ENCODE assay signal across 31 mouse cellular contexts in genomic region chr17:10454406-10454805, GRCm38 (mm10).
DNase-seq lines count a peak whose midpoint lies in the region; ATAC-seq and TF ChIP-seq lines count a peak whose summit lies in the region.
"Had no signal": no experiment of that assay in that cellular context is flagged by ENCODE, and none has a peak within 500 bp of the region (broad histone marks: within the 10 kb centered on the region; RNA-seq: fewer than 3 reads in every experiment).

No protein-coding gene starts in this region.

- peaks cover 1% of the 10 kb centered on the region; the same call in 1 of the 2 replicates for H3K4me1 ChIP-seq in cortical plate, adult 2 months (ENCODE audit: control insufficient read depth, insufficient read depth, low read length)
- H3K4me1 ChIP-seq: intestine, embryonic 15.5 days; stomach, embryonic 15.5 days had no signal

- ATAC-seq in cerebellum, adult (ENCODE audit: insufficient number of reproducible peaks, low FRiP score, low TSS enrichment): no peak
- ATAC-seq: forebrain, embryonic 14.5 days; hindbrain, postnatal 0 days; intestine, embryonic 15.5 days; midbrain, embryonic 13.5 days; Patski had no signal

- DNase-seq in cerebellum, adult 9-11 months: peak; percentile 29
- DNase-seq in layer of hippocampus, adult 11-12 months (ENCODE audit: low spot score): peak; percentile 65
- DNase-seq in layer of hippocampus, postnatal 36 days: no peak
- peak in 1 of 2 experiments; percentile 20 for DNase-seq in left cerebral cortex, adult 2 months (ENCODE audit: extremely low spot score in 1 of 2, low spot score in 2 of 2)
- no peak for DNase-seq in left cerebral cortex, adult 18-20 months (ENCODE audit: low spot score in 2 of 2)
- no peak for DNase-seq in adrenal gland, adult (ENCODE audit: inconsistent age in 2 of 2, low spot score in 1 of 2)
- DNase-seq: adrenal gland, postnatal 25 days; cerebellum, postnatal 14 days; gastrocnemius, postnatal 14 days; heart, postnatal 36 days; kidney, adult 2 months; kidney, postnatal 36 days; liver; lung, adult 2 months; lung, postnatal 10 days; right cerebral cortex, postnatal 25 days; thymus, postnatal 14 days had no signal

- intact Hi-C loops in left cerebral cortex, adult 2 months (cut with DNase I): no loop called here

- no peak for TF ChIP-seq POLR2A in cortical plate, adult 2 months (IDR thresholded peaks at IDR 0.05; ENCODE audit: extremely low read depth, insufficient read depth, low read length)

- H3K4me3 ChIP-seq in left cerebral cortex, adult 2 months: no peak overlapping the region
- H3K4me3 ChIP-seq in cortical plate, adult 2 months (ENCODE audit: insufficient read depth, low read length): no peak overlapping the region
- H3K4me3 ChIP-seq: heart, embryonic 10.5 days; heart, embryonic 15.5 days; hindbrain, embryonic 12.5 days; intestine, embryonic 15.5 days; midbrain, embryonic 13.5 days; neural tube, embryonic 13.5 days; stomach, embryonic 15.5 days had no signal

- peak overlapping the region; percentile 55 for H3K27ac ChIP-seq in left cerebral cortex, adult 2 months
- peak overlapping the region; percentile 84 for H3K27ac ChIP-seq in cortical plate, adult 2 months (ENCODE audit: insufficient read depth, low read length)
- H3K27ac ChIP-seq: heart, embryonic 10.5 days; heart, embryonic 15.5 days; hindbrain, embryonic 12.5 days; hindbrain, postnatal 0 days; intestine, embryonic 15.5 days; liver, embryonic 14.5 days; macrophage; midbrain, embryonic 13.5 days; neural tube, embryonic 13.5 days; stomach, embryonic 15.5 days had no signal

- TF ChIP-seq CTCF in left cerebral cortex, adult 2 months (IDR thresholded peaks at IDR 0.05): no peak; the same call in 1 of the 2 replicates
- TF ChIP-seq CTCF in cortical plate, adult 2 months (IDR thresholded peaks at IDR 0.05; ENCODE audit: extremely low read depth, insufficient read depth, low read length): no peak

Comparison
In these comparisons a context has a peak if more than half of its experiments do, and no peak if none do; other contexts are left out.
1. DNase-seq: peak in cerebellum, adult 9-11 months (single experiment) and layer of hippocampus, adult 11-12 months (single experiment); none in layer of hippocampus, postnatal 36 days (0 of 2), left cerebral cortex, adult 18-20 months (0 of 2) and adrenal gland, adult (0 of 2).